Mouse (Mus musculus): ENCODE data around the gene Trim72. TPM values are rescaled to one million over a fixed set of nuclear protein-coding genes. Genes with fewer than 3 reads are reported as not detected.

Gene Trim72
- polyA plus RNA-seq (2012; rRNA removed): 0.07 TPM in 2 replicates

DNA sequence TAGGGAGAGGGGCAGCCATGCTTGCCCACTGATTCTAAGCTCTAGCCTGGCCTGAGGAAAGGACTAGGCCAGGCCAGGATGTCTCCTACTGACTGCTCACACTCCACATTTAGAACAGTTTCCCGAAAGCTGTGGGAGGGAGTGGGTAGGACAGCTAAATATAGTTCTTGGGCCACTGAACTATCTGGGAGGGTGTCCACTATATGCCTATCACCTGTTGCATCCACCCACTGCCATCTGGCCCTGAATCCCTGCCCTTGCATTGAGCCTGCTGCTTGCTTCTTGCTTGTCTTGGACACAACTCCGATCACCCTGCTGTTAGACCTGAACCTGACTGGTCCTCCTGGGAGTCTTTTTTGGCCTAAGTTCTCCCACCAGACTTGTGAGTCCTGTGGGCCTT lies at the start of gene Trim72:
Gene Trim72 (plus strand): TSS at position 262 of the 400 bp plus-strand sequence.

GRCm38 (mm10) chr7:127967004-127967921 lies 36.5 kb upstream of the Trim72 start, which contains the start of gene Fus:
Gene Fus (plus strand): TSS chr7:127967457.

DNA sequence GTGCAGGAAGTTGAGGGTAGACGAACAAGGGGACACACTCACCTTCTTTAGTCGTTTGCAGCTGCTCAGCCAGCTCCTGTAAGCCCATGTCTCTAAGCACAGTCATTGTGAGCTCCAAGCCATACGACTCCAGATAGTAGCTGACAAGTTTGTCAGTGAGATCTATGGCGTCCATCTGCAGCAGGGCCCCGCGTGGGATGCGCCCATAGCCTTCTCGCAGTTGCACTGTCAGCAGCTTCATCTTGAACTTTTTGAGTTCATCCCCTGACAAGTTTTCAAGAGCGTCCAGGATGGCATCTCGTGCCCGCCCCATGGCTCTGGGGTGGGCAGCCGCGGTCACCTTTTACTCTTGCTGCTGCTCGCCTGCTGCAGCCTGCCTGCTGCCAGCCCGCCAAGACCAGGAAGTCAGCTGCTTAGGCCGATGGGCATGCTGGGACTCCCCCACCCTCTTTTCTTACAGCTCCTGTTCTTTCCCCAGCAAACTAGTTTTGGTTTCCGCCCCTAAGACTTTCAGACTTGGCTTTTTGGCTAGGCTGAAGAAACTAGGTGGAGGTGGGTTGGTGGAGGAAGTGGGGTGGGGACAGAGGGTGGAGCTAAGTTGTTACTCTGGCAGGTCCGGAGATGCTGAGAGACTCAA lies 10.3 kb upstream of the Trim72 start, which contains the start of gene Pycard:
Gene Pycard (minus strand): TSS at position 527 of the 637 bp plus-strand sequence.

Other genes with a start within 250 kb of the Trim72 start
- gene Orai3, start 234.1 kb upstream of the Trim72 start, polyA plus RNA-seq (2012; rRNA removed): 11.4 and 12.1 TPM in 2 replicates
- gene Setd1a, start 227.3 kb upstream of the Trim72 start, polyA plus RNA-seq (2012; rRNA removed): 3.8 and 4.8 TPM in 2 replicates
- gene Gm49388, start 218.3 kb upstream of the Trim72 start, polyA plus RNA-seq (2012; rRNA removed): 0.12 TPM in 1 of 2 replicates, not detected in the other
- 228 and 255 TPM in 2 replicates for gene Hsd3b7, start 203.3 kb upstream of the Trim72 start, polyA plus RNA-seq (2012; rRNA removed)
- 39.6 and 41.1 TPM in 2 replicates for gene Stx4a, start 179.7 kb upstream of the Trim72 start, polyA plus RNA-seq (2012; rRNA removed)
- gene Stx1b, start 179.4 kb upstream of the Trim72 start, polyA plus RNA-seq (2012; rRNA removed): 2.5 and 2.9 TPM in 2 replicates
- gene Zfp646, start 127.7 kb upstream of the Trim72 start, polyA plus RNA-seq (2012; rRNA removed): 5.3 and 5.5 TPM in 2 replicates
- 1.7 and 1.9 TPM in 2 replicates for gene Zfp668, start 127.1 kb upstream of the Trim72 start, polyA plus RNA-seq (2012; rRNA removed)
- gene Prss53, start 113.0 kb upstream of the Trim72 start, polyA plus RNA-seq (2012; rRNA removed): 1.8 and 1.9 TPM in 2 replicates
- not detected in 2 replicates for gene Gm21974, start 108.5 kb upstream of the Trim72 start, polyA plus RNA-seq (2012; rRNA removed)
- gene Vkorc1, start 108.3 kb upstream of the Trim72 start, polyA plus RNA-seq (2012; rRNA removed): 384 and 432 TPM in 2 replicates
- 21.6 TPM in 2 replicates for gene Bckdk, start 99.9 kb upstream of the Trim72 start, polyA plus RNA-seq (2012; rRNA removed)
- gene Kat8, start 91.4 kb upstream of the Trim72 start, polyA plus RNA-seq (2012; rRNA removed): 11.1 and 11.5 TPM in 2 replicates
- gene Prss8, start 73.8 kb upstream of the Trim72 start, polyA plus RNA-seq (2012; rRNA removed): 24.5 and 29.4 TPM in 2 replicates
- gene Prss36, start 57.2 kb upstream of the Trim72 start, polyA plus RNA-seq (2012; rRNA removed): 3.5 and 4.0 TPM in 2 replicates
- 203 and 208 TPM in 2 replicates for gene Fus, start 36.5 kb upstream of the Trim72 start, polyA plus RNA-seq (2012; rRNA removed)
- 17.8 and 18.5 TPM in 2 replicates for gene Pycard, start 10.1 kb upstream of the Trim72 start, polyA plus RNA-seq (2012; rRNA removed)
- 11.7 and 16.8 TPM in 2 replicates for gene Itgam, start 58.7 kb downstream of the Trim72 start, polyA plus RNA-seq (2012; rRNA removed)
- gene Gm49368, start 58.7 kb downstream of the Trim72 start, polyA plus RNA-seq (2012; rRNA removed): 0.12 and 0.17 TPM in 2 replicates
- gene Itgax, start 125.6 kb downstream of the Trim72 start, polyA plus RNA-seq (2012; rRNA removed): 0.24 and 0.34 TPM in 2 replicates
- 0.06 TPM in 2 replicates for gene Itgad, start 150.4 kb downstream of the Trim72 start, polyA plus RNA-seq (2012; rRNA removed)
- gene Cox6a2, start 202.4 kb downstream of the Trim72 start, polyA plus RNA-seq (2012; rRNA removed): 0.60 and 0.66 TPM in 2 replicates
- gene Armc5, start 233.4 kb downstream of the Trim72 start, polyA plus RNA-seq (2012; rRNA removed): 3.8 and 4.2 TPM in 2 replicates
- 0.86 and 0.96 TPM in 2 replicates for gene 9130023H24Rik, start 234.1 kb downstream of the Trim72 start, polyA plus RNA-seq (2012; rRNA removed)
- gene Tgfb1i1, start 242.9 kb downstream of the Trim72 start, polyA plus RNA-seq (2012; rRNA removed): 5.0 and 5.9 TPM in 2 replicates

All from liver, embryonic 18 days (tissue).